Mouse (Mus musculus) right cerebral cortex, postnatal 25 days (tissue): ENCODE measurements at regions not wholly inside any gene's neighbourhood (a gene's known extent, or its start where the extent isn't known, plus 50 kb on each side); places are given as distances from the start of the nearest gene placed in this dataset.
A peak's percentile ranks its signal among the peaks of the same experiment; 100 is the strongest.

Source experiments
- DNase-seq: peaks from one replicate; pipeline ENCODE4 v3.0.0; 2022

DNA sequence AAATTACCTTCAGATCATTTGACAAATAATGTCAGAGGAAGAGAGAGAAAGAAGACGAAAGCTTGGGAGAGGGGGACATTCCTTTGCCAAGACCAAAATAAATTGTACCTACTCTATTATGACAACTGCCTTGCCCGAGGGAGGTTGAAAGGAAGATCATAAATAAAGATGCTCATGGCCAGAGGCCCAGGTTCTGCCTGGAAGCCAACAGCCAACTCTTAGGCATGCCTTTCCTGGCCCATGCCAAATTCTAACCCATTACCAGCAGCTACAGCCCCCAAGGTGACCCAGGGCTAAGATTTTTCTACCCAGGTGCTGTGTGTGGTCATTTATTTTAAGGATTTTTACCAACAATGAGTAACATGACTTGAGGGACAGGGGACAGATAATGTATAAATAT, 54.9 kb downstream of the Cbln1 start:
- no peak for DNase-seq

DNA sequence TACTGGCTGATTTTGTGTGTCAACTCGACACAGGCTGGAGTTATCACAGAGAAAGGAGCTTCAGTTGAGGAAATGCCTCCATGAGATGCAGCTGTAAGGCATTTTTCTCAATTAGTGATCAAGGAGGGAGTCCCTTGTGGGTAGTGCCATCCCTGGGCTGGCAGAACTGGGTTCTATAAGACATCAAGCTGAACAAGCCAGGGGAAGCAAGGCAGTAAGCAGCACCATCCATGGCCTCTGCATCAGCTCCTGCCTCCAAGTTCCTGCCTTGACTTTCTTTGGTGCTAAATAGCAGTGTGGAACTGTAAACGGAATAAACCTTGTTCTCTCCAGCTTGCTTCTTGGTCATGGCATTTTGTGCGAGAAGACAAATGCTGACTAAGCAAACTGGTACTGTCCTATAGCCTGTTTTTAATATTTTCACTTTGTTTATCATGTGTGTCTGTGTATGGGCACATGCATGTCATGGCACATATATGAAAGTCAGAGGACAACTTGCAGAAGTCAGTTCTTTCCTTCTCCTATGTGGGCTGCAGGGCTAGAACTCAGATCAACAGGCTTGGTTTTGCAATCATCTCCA, 57.3 kb downstream of the Cbln1 start:
- DNase-seq, result no peak

- no peak for DNase-seq
Observed at GRCm38 (mm10) chr8:87389016-87389415, 83.4 kb downstream of the Cbln1 start.

DNA sequence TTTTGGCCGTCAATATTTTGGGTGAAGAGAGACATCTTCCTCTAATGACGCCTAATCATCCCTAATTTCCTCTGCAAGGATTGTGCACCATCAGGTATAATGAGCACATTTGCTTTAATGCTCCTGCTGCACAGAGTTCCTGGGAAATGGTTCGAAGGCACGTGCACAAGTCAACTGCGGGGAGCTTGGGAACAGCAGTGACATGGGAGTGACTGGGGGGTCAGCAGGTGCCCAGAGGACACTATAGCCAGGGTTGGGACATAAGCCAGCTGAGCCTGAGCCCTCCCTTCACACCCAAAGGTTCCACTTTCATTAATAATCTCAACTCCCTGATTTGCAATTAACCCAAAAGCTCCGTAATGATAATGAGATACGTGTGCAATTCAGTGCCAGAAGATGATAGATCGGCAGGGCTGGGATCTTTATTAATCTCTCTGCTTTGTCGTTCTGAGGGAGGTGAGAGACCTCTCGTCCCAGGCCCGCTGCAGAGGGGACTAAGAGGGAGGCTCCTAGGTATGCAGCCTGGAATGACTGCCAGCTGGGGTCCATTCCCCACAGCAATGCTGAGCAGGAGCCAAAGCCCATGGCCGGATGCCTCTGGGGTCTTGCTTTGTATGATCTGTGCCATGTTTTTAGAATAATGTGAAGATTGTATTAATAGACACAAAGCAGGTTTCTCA, 88.7 kb downstream of the Cbln1 start:
- DNase-seq, result no peak

GRCm38 (mm10) chr8:87382311-87382710, 90.1 kb downstream of the Cbln1 start:
- DNase-seq, result no peak

GRCm38 (mm10) chr8:87380791-87381190, 91.6 kb downstream of the Cbln1 start:
- DNase-seq, result no peak

DNA sequence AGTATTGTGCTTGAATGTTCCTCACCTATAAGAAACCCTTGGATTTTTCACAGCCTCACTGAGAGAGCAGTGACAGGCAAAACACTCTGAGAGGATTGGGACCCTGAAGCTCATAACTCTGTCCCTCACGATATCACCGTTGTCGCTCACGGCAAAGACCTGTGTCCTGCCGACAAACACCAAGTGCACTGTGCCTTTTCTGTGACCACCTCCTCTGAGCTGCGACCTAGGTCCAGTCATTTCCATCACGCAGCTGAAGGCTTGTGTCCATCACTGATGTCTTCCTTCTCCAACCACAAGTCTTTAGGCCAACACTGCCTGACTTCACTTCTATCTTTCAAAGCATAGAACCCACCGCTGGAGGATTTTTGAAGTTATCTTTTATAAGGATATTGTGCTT, 93.1 kb downstream of the Cbln1 start:
- no peak for DNase-seq

DNA sequence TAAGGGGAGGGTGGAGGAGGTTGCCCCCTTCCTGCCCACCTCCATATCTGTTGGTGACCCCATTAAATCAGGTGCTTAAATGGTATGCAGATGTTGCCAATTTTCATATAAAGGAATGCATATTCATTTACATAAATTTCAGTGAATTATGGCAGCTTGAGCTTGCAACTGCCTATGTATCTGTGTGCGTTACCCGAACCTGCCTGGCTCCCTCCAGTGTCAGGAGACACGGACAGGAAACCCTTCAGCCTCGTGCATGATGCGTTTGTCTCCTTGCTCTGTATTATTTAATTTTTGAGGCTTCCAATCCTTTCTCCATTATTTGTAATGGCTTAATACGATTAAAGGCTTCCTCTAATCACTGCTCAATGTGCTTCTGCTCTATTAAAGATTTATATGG, 98.4 kb downstream of the Cbln1 start:
- DNase-seq, result no peak

GRCm38 (mm10) chr8:87373535-87373934, 98.9 kb downstream of the Cbln1 start:
- no peak for DNase-seq

GRCm38 (mm10) chr8:87372061-87372460, 100.3 kb downstream of the Cbln1 start:
- no peak for DNase-seq

DNA sequence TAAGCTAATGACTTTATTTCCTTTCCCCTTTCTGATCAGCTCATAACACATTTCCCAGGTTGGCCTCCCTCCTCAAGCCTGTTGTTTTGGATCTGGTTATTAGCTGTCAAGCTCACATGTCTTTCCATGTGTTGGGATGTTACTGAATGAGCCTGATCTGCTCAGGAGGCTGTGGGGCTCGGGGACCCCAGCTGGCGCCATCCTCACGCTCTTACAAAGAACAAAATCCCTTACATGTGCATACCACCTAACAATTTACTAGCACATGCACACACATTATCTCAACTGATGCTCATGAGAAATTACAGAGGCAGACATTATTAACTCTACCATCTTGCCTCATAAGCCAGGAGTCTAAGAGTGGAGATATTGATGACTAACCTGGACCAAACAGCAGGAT, 102.2 kb downstream of the Cbln1 start:
- DNase-seq, result no peak

DNA sequence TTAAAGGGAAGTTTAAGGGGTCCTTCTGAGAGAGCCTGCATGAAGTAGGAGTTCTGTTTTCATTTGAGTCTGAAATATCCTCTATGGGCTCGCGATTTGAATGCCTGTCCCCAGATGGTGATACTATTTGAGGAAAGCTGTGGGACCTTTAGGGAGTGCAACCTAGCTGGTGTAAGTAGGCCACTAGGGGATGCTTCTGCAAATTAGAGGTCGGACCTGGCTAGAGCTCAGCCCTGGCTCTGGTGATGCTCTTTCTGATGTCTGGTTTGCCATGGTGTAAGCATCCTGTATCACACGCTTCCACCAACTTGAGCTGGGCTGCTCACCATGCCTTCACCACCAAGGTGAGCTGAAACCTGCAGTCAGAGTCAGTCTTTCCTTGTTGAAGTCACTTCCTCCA, 121.9 kb downstream of the Cbln1 start:
- DNase-seq, result no peak

DNA sequence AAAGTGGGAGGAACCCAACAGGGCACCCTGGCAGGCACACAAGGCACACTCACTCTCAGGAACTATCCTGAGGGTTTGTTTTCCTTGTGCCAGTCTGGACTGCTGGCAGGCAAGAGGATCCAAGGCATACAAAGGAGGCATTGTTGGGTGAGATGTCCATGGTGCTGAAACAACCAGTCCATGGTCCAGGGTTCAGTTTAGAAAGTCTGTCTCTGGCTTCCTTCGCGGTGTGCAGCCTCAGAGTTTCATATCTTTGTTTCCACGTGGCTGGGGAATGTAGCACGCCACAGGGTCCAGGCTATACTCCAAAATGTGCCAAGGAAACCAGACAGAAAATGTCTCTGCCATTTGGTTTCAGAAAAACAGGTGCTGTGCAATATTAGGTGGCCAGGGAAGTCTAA, 122.6 kb downstream of the Cbln1 start:
- DNase-seq, result no peak

- DNase-seq, result no peak
Observed at GRCm38 (mm10) chr8:87329371-87329770, 143.0 kb downstream of the Cbln1 start.

DNA sequence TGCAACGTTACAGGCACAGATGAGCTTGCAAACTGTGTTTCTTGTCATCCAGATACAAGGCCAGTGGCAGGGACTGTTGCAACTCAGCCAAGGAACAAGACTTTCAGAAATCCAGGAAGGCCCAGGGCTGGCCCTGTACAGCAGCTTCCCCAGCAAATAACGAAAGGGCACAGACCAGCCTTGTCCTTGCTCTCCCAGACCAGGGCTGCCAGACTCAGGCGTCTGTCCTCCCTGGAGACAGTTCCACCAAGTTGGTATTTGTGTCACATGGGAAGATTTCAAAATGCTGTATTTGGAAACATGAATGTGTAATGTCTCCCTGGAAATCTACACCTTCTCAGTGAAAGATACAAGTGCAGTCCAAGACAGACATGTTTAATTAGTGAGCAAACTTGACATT, 157.8 kb downstream of the Cbln1 start:
- peak; percentile 14 for DNase-seq

DNA sequence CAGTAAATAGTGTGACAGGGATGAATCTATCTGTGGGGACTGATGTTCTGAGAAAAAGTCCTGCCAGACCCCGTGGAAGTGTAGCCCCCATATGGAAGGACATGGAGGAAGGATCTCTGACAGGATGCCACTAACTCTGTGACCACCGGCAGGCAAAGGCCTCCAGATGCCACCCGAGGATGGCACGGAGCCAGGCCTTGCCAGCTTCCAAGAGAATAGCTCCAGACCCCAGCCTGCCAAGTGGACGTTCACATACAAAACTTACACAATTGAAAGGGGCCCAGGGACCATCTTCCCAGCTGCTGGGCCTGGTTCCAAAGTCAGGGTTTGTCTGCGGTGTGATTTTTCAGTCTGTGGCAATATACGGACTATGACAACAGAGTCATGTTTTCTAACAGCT, 161.1 kb downstream of the Cbln1 start:
- no peak for DNase-seq

DNA sequence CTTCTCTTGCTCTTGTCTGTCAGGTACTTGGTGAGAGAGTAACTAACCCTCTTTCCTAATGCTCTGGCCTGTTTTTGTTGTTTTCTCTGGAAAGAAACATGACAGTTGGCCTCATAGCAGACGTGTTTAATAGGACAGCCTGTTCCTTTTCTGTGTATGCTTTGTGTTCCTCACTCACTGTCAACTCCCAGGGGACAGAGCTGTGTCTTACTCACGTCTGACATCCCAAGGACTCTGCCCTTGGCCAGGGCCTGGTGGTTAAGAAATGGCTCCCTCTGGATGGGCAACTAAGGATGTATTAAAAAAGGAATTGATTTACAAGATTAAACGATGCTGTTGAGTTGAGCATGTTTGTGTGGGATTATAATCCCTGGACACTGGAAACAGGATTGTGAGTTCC, 164.1 kb downstream of the Cbln1 start:
- no peak for DNase-seq

- DNase-seq, result no peak
Observed at GRCm38 (mm10) chr8:87305001-87305400, 167.4 kb downstream of the Cbln1 start.

- DNase-seq, result no peak
Observed at GRCm38 (mm10) chr8:87303522-87303921, 168.9 kb downstream of the Cbln1 start.

DNA sequence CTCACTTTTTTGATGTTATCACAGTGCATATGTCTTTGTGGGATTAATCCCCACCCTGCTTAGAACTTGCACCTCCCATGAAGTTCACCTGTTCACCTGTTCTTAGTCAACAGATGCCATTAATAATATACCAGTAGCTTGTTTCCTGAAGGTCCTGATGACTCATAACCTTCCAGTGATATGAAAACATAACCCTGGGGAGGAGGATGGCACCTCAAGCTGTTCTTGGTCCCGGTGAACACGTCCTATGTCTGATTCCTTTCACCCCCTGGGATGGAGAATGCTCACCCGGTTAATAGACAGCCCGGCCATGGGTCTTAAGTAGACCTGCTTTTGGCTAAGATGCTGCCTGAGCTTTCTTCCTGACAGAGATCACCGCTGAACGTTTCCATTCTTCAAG, 174.6 kb downstream of the Cbln1 start:
- DNase-seq, result no peak

- no peak for DNase-seq
Observed at GRCm38 (mm10) chr8:87297331-87297730, 175.1 kb downstream of the Cbln1 start.

DNA sequence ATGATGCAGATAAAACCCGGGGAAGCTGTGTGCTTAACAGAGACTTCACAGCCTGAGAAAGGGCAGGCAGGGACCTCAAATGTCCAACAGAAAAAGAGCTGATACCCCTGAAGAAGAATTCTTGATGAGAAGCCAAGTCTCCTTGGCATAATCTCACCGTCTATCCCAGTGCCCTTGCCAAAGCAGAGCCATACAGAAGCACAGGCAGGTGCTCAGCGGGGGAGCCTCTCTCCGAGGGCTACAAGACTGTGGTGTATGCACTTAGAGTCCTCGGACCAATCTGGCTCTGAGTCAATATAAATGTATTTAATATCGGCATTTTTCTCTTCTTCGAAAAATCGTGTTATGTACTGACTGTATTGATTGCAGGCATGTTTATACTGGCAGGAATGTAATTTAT, 186.3 kb downstream of the Cbln1 start:
- no peak for DNase-seq

- DNase-seq, result no peak
Observed at GRCm38 (mm10) chr8:87284356-87284755, 188.1 kb downstream of the Cbln1 start.

DNA sequence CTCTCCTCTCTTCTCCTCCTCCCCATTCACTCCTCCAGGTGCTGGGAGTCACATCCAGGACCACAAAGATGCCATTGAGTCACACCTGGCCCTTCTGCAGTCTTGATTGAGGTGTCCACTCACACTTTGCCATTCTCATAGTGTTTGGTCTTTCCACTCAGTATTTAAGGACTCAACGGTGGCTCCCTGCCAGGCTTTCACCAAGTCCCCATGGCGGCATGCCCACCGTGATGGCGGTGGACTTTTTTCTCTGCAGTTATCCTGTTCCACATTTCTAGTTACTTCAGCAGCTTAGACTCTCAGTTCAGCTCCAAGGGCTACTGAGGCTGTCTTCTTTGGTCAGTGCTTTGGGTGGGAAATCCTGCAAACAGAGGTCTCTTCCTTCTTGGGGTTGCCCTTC, 189.9 kb downstream of the Cbln1 start:
- DNase-seq, result no peak

GRCm38 (mm10) chr8:87273328-87273727, 199.1 kb downstream of the Cbln1 start:
- no peak for DNase-seq
